Mouse (Mus musculus) midbrain, embryonic 12.5 days (tissue): Measurements from ENCODE around the gene Tmem229b. TPM values are rescaled to one million over a fixed set of nuclear protein-coding genes. Genes with fewer than 3 reads are reported as not detected.

Experiments used
- ATAC-seq: fragments of 200-750 bp; cut with Nextera tagmentation; 2 replicates; pipeline ENCODE4 v1.8.0; 2017; ENCODE audit warnings: low read depth, moderate TSS enrichment, moderate library complexity; ENCODE audit not compliant: low FRiP score
- H3K27ac ChIP-seq: fragments of 300-500 bp; sonication (generic); replicated peaks from 2 replicates; pipeline ENCODE4 v1.5.1; 2016; ENCODE audit warnings: mild to moderate bottlenecking
- H3K27me3 ChIP-seq: fragments of 300-500 bp; sonication (generic); 2 replicates; pipeline ENCODE4 v1.6.1; 2016; ENCODE audit warnings: mild to moderate bottlenecking
- H3K36me3 ChIP-seq: fragments of 300-500 bp; sonication (generic); 2 replicates; pipeline ENCODE4 v1.6.1; 2016
- H3K4me1 ChIP-seq: fragments of 300-500 bp; sonication (generic); 2 replicates; pipeline ENCODE4 v1.6.1; 2016
- H3K4me2 ChIP-seq: fragments of 300-500 bp; sonication (generic); replicated peaks from 2 replicates; pipeline ENCODE4 v1.6.1; 2016; ENCODE audit warnings: mild to moderate bottlenecking, moderate library complexity
- H3K4me3 ChIP-seq: fragments of 300-500 bp; sonication (generic); 2 replicates; pipeline ENCODE4 v1.5.1; 2016; ENCODE audit warnings: mild to moderate bottlenecking
- H3K9ac ChIP-seq: fragments of 300-500 bp; sonication (generic); replicated peaks from 2 replicates; pipeline ENCODE4 v1.6.1; 2016; ENCODE audit warnings: mild to moderate bottlenecking, moderate library complexity
- H3K9me3 ChIP-seq: fragments of 300-500 bp; sonication (generic); 2 replicates; pipeline ENCODE4 v1.6.1; 2016; ENCODE audit warnings: mild to moderate bottlenecking
- WGBS: fragments of 180-500 bp; shearing (Covaris S2); methylation state at CpG from one replicate; pipeline ENCODE4 v1.1.7; 2016; 5-methylcytosine and 5-hydroxymethylcytosine counted together
- polyA plus RNA-seq: library from polyadenylated mRNA; unstranded; fragments of >200 nt; fragmentation: Nextera tagmentation; extraction: Ambion mirVana; gene quantifications from 2 replicates; pipeline ENCODE4 v1.2.1, GENCODE M21; 2016

Gene Tmem229b
- polyA plus RNA-seq, 1 experiment from 2014 or later: 17.3 TPM

DNA sequence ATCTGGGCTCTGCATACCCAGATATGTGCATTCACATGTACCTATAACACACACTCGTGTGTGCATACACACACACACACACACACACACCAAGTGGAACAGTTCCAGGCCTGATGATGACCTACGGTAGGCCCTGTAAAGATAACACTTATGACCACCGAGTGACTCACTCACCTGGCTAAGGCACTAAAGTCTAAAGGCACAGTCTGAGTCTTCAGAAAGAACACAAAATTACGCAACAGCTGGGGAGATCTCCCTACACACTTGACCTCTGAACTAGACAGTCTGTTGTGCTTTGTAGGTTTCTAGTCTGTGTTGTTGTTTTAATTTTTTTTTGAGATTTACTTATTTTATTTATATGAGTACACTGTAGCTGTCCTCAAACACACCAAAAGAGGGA, 93.0 kb downstream of the Tmem229b start:
- Histone ChIP-seq H3K36me3 (no peaks in the 10 kb centered on the region), H3K4me2 (no peak overlapping the region), H3K9ac (no peak overlapping the region), H3K27ac (no peak overlapping the region), H3K4me1 (peaks cover 15% of the 10 kb centered on the region), H3K4me3 (no peak overlapping the region), H3K27me3 (peaks cover 51% of the 10 kb centered on the region), H3K9me3 (no peaks in the 10 kb centered on the region)
- 88% methylated on average over 4 of the region's 4 CpGs for WGBS
- ATAC-seq: no peak

Other genes starting within 250 kb of the Tmem229b start
- 88.9 and 98.0 TPM in 2 replicates for gene Atp6v1d, start 146.0 kb downstream of the Tmem229b start, polyA plus RNA-seq
- gene Eif2s1, start 145.8 kb downstream of the Tmem229b start, polyA plus RNA-seq: 183 and 186 TPM in 2 replicates
- gene Plek2, start 100.7 kb downstream of the Tmem229b start, polyA plus RNA-seq: 1.4 and 2.3 TPM in 2 replicates
- gene Plekhh1, start 21.5 kb upstream of the Tmem229b start, polyA plus RNA-seq: 8.1 and 8.2 TPM in 2 replicates
- gene Pigh, start 82.0 kb upstream of the Tmem229b start, polyA plus RNA-seq: 26.2 and 30.4 TPM in 2 replicates
- 9.0 and 9.7 TPM in 2 replicates for gene Arg2, start 123.2 kb upstream of the Tmem229b start, polyA plus RNA-seq
- 113 and 115 TPM in 2 replicates for gene Vti1b, start 165.0 kb upstream of the Tmem229b start, polyA plus RNA-seq
- gene Rdh11, start 184.7 kb upstream of the Tmem229b start, polyA plus RNA-seq: 28.3 and 28.4 TPM in 2 replicates
- gene Rdh12, start 201.3 kb upstream of the Tmem229b start, polyA plus RNA-seq: 1.8 and 2.1 TPM in 2 replicates